Mouse (Mus musculus): ENCODE results near the gene Stk10. TPM values are rescaled to one million over a fixed set of nuclear protein-coding genes. Genes with fewer than 3 reads are reported as not detected.

The Stk10 gene
- polyA plus RNA-seq, 1 experiment from 2014 or later = 1.6 TPM

DNA sequence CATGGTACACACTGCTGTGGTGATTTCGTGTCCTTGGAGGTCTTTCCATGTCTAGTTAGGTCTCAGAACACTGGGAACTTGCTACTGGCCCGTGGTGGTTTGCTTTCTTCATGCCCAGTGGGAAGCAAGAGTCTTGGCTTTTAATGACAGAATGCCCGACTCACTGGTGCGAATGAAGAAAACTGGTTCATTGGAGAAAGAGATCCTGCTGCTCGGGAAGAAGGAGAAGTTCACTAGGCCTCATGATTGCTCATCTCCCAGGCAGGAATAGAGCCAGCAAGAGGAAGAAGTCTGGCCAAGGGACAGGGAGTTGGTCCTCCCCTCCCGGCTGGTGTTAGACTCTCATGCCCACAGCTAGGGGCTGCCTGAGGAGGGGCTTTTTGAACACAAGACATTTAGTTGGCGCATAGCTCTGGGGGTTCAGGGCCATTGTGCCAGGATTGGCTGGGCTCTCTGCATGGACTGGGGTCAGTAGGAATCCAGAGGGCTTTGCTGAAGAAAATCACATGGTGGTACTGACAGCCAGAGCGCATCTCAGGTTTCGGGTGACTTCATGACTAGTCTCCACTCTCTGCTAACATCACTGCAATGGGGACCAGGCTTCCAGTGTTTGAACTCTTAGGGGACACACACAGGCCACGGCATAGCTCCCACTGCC is 23.4 kb downstream of the Stk10 start:
- H3K4me1 ChIP-seq (ENCODE audit: control insufficient read depth, insufficient read depth, low read length) = peaks cover 30% of the 10 kb centered on the region
- no peak overlapping the region for H3K4me2 ChIP-seq
- no peak overlapping the region for H3K9ac ChIP-seq (ENCODE audit: low read depth, low read length)
- H3K36me3 ChIP-seq (ENCODE audit: control insufficient read depth, insufficient read depth, low read length) = no peaks in the 10 kb centered on the region
- WGBS (ENCODE audit: insufficient replicate concordance) = 78% methylated on average over 10 of the region's 10 CpGs
- H3K27ac ChIP-seq (ENCODE audit: low read depth, low read length) = no peak overlapping the region
- H3K4me3 ChIP-seq (ENCODE audit: low read depth, low read length) = no peak overlapping the region
- H3K9me3 ChIP-seq (replicated peaks; ENCODE audit: control insufficient read depth, low read length) = no peaks in the 10 kb centered on the region
- no peaks in the 10 kb centered on the region for H3K27me3 ChIP-seq (ENCODE audit: control insufficient read depth, insufficient read depth, low read length)
- no peak for ATAC-seq (replicated peaks; ENCODE audit: insufficient number of reproducible peaks, low FRiP score, low TSS enrichment)

DNA sequence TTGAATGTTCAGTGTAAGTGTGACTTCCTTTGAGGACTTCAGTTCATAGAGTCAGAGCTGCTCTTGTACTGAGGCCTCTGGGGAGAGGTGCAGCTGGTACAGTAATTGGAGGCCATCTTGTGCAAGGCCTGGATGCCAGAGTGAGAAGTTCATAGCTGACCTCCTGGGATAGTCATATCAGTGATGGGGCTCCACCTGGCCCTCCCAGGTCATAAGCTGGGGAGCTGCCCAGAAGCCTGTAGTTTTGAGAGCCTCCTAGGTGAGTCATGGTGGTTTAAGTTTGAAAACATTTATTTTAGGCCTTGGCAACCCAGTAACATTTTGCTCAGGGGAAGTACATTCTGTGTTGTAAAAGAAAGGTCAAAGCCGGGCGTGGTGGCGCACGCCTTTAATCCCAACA is 24.9 kb downstream of the Stk10 start:
- ATAC-seq (replicated peaks; ENCODE audit: insufficient number of reproducible peaks, low FRiP score, low TSS enrichment) = no peak
- Histone ChIP-seq H3K4me3 (ENCODE audit: low read depth, low read length) (no peak overlapping the region), H3K4me2 (no peak overlapping the region), H3K36me3 (ENCODE audit: control insufficient read depth, insufficient read depth, low read length) (no peaks in the 10 kb centered on the region), H3K27ac (ENCODE audit: low read depth, low read length) (no peak overlapping the region), H3K4me1 (ENCODE audit: control insufficient read depth, insufficient read depth, low read length) (peaks cover 25% of the 10 kb centered on the region), H3K9ac (ENCODE audit: low read depth, low read length) (no peak overlapping the region), H3K9me3 (replicated peaks; ENCODE audit: control insufficient read depth, low read length) (no peaks in the 10 kb centered on the region), H3K27me3 (ENCODE audit: control insufficient read depth, insufficient read depth, low read length) (no peaks in the 10 kb centered on the region)
- WGBS (ENCODE audit: insufficient replicate concordance) = 94% methylated on average over 4 of the region's 4 CpGs

DNA sequence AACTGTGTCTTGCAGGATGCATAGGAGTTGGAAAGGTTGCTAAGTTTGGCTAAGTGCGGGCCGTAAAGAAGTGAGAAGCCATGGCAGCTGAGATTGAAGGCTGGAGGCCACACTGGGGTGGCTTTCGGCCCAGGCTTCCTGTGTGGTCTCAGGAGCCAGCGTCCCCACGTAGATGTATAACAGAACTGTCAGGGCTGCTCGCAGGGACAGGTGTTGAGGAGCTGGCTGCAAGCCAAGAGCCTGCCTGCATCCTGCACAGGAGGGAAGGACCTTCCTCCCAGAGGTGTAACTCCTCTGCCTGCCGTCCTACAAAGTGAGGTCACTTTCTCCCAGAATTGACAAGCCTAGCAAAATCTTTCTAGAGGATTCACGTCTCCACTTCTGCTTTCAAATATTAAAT is 25.6 kb downstream of the Stk10 start:
- no peak overlapping the region for H3K4me3 ChIP-seq (ENCODE audit: low read depth, low read length)

DNA sequence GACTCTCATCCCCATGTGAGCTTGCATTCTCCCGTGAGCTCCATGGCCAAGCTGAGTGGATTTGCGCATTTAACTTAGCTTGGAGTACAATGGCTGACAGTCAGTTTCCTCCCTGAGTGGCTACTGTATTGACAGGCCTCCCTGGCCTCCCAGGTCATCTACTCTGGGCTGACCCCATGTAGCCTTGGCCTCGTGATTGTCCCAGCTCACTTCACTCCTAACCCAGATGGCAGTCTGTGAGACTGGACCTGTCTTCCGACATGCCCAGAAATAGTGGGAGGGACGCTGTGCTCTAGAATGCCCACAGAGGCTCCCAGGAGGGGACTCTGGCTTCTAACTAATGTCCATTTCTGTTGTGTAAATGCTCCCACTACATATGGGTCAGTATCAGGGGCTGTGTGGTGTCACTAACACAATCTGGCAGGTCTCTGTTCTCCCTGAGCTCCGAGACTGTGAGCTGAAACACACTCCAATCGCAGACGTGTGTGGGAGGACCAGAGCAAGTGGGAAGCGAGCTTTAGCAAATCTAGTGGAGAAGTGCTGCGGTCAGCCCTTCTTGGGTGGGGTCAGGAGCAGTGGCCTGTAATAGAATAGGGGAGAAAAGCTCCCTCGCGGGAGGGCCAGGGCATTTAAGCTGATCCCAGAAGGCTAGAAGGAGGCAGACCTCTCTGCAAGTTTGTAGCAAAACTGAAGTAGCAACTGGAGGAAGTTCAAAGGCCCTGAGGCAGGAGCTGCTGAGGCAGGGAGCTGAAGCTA is 27.1 kb downstream of the Stk10 start:
- H3K4me3 ChIP-seq (ENCODE audit: low read depth, low read length) = no peak overlapping the region

More for the DNA sequence above, 25.6 kb downstream of the Stk10 start:
- no peak for ATAC-seq (replicated peaks; ENCODE audit: insufficient number of reproducible peaks, low FRiP score, low TSS enrichment)
- no peaks in the 10 kb centered on the region for H3K27me3 ChIP-seq (ENCODE audit: control insufficient read depth, insufficient read depth, low read length)
- H3K36me3 ChIP-seq (ENCODE audit: control insufficient read depth, insufficient read depth, low read length) = no peaks in the 10 kb centered on the region
- no peak overlapping the region for H3K4me2 ChIP-seq
- no peak overlapping the region for H3K27ac ChIP-seq (ENCODE audit: low read depth, low read length)
- peaks cover 19% of the 10 kb centered on the region for H3K4me1 ChIP-seq (ENCODE audit: control insufficient read depth, insufficient read depth, low read length)
- no peaks in the 10 kb centered on the region for H3K9me3 ChIP-seq (replicated peaks; ENCODE audit: control insufficient read depth, low read length)
- H3K9ac ChIP-seq (ENCODE audit: low read depth, low read length) = no peak overlapping the region
- 51% methylated on average over 8 of the region's 8 CpGs for WGBS (ENCODE audit: insufficient replicate concordance)

DNA sequence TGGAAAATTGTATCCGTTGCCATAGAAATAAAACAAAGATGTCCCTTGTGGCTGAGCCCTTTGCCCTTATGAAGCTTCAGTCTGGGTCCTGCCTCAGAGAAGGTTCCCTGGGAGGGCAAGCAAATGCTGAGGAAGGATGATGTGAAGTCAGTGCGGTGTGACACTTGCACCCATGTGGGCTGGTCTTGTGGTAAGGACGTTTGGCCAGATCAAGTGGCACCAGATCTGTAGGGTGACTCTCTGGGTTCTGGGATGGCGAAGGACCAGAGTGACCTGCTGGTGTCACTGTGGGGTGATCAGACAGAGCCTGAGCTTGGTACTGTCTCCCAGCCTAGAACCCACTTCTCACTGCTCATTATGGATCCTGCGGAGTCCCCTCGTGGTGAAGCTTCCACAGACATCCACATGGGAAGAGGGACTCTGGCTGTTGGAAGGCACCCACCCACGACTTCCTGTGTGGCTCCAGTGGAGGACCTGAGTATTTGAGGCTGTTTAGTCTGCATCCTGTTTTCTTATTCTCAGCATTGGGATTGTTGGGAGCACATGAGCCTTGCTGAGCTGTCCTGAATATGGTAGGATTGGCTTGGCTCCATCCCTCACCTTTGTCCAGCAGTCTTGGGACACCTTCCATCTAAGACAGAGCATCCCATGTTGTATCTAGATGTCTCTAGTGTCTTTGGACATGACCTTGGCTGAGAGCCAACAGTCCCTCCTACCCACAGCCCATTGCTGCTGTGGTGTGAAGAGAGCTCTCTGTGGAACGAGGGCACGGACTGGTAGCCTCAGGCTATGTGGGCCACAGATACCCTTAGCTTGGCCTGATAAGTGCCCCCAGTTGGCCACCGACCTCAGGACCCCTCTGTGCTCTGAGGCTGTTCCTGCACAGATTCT is 28.6 kb downstream of the Stk10 start:
- no peak overlapping the region for H3K9ac ChIP-seq (ENCODE audit: low read depth, low read length)
- H3K9me3 ChIP-seq (replicated peaks; ENCODE audit: control insufficient read depth, low read length) = no peaks in the 10 kb centered on the region
- H3K4me1 ChIP-seq (ENCODE audit: control insufficient read depth, insufficient read depth, low read length) = peaks cover 11% of the 10 kb centered on the region
- H3K27me3 ChIP-seq (ENCODE audit: control insufficient read depth, insufficient read depth, low read length) = no peaks in the 10 kb centered on the region
- H3K4me2 ChIP-seq = no peak overlapping the region
- no peaks in the 10 kb centered on the region for H3K36me3 ChIP-seq (ENCODE audit: control insufficient read depth, insufficient read depth, low read length)
- no peak overlapping the region for H3K27ac ChIP-seq (ENCODE audit: low read depth, low read length)
- ATAC-seq (replicated peaks; ENCODE audit: insufficient number of reproducible peaks, low FRiP score, low TSS enrichment) = no peak
- H3K4me3 ChIP-seq (ENCODE audit: low read depth, low read length) = no peak overlapping the region
- 73% methylated on average over 10 of the region's 10 CpGs for WGBS (ENCODE audit: insufficient replicate concordance)

More for the DNA sequence above, 27.1 kb downstream of the Stk10 start:
- no peak for ATAC-seq (replicated peaks; ENCODE audit: insufficient number of reproducible peaks, low FRiP score, low TSS enrichment)
- H3K9me3 ChIP-seq (replicated peaks; ENCODE audit: control insufficient read depth, low read length) = no peaks in the 10 kb centered on the region
- H3K4me1 ChIP-seq (ENCODE audit: control insufficient read depth, insufficient read depth, low read length) = peaks cover 10% of the 10 kb centered on the region
- H3K4me2 ChIP-seq = no peak overlapping the region
- no peaks in the 10 kb centered on the region for H3K36me3 ChIP-seq (ENCODE audit: control insufficient read depth, insufficient read depth, low read length)
- no peaks in the 10 kb centered on the region for H3K27me3 ChIP-seq (ENCODE audit: control insufficient read depth, insufficient read depth, low read length)
- no peak overlapping the region for H3K27ac ChIP-seq (ENCODE audit: low read depth, low read length)
- WGBS (ENCODE audit: insufficient replicate concordance) = 81% methylated on average over 12 of the region's 12 CpGs
- H3K9ac ChIP-seq (ENCODE audit: low read depth, low read length) = no peak overlapping the region

DNA sequence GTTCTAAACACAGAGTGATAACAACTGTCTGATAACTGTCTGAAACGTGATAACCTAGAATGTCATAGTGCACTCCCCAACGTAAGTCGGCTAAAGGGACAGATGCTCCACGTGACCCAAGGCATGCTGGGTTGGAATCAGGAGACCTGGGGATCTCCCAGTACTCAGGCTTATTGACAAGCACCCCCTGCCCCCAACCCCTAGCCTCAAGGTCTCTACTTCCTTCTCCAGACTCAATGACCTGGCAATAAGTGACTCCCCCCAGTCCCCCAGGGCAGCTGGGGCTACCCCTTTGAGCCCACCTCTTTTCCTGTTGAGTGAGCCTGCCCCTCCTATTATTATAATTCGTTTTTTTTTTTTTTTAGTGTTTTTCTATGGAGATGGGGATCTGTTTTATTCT is 29.6 kb downstream of the Stk10 start:
- Histone ChIP-seq H3K4me1 (ENCODE audit: control insufficient read depth, insufficient read depth, low read length) (peaks cover 14% of the 10 kb centered on the region), H3K4me3 (ENCODE audit: low read depth, low read length) (no peak overlapping the region), H3K36me3 (ENCODE audit: control insufficient read depth, insufficient read depth, low read length) (no peaks in the 10 kb centered on the region), H3K27ac (ENCODE audit: low read depth, low read length) (no peak overlapping the region), H3K4me2 (no peak overlapping the region), H3K9ac (ENCODE audit: low read depth, low read length) (no peak overlapping the region), H3K9me3 (replicated peaks; ENCODE audit: control insufficient read depth, low read length) (no peaks in the 10 kb centered on the region), H3K27me3 (ENCODE audit: control insufficient read depth, insufficient read depth, low read length) (no peaks in the 10 kb centered on the region)
- ATAC-seq (replicated peaks; ENCODE audit: insufficient number of reproducible peaks, low FRiP score, low TSS enrichment) = no peak
- 47% methylated on average over 5 of the region's 5 CpGs for WGBS (ENCODE audit: insufficient replicate concordance)

DNA sequence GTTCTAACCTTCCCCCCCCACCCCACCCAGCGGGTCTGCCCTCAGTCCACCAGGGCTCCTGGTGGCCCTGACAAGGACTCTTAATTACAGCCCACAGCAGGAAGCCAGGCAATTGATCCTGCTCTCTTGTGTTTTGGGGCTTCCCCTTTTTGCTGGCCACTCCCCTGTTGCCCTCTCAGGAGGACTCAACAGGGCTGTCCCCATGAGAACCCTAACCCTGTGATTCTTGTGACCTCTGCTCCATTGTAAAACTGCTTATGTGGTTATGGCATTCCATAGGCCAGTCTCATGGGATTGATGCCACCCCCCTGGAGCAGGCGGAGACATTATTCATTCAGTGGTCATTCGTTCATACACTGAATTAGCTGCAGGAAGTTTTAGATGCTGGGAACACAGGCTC is 30.6 kb downstream of the Stk10 start:
- Histone ChIP-seq H3K4me2 (no peak overlapping the region), H3K9ac (ENCODE audit: low read depth, low read length) (no peak overlapping the region), H3K9me3 (replicated peaks; ENCODE audit: control insufficient read depth, low read length) (no peaks in the 10 kb centered on the region), H3K27me3 (ENCODE audit: control insufficient read depth, insufficient read depth, low read length) (no peaks in the 10 kb centered on the region), H3K4me1 (ENCODE audit: control insufficient read depth, insufficient read depth, low read length) (peaks cover 14% of the 10 kb centered on the region), H3K27ac (ENCODE audit: low read depth, low read length) (no peak overlapping the region), H3K4me3 (ENCODE audit: low read depth, low read length) (no peak overlapping the region), H3K36me3 (ENCODE audit: control insufficient read depth, insufficient read depth, low read length) (no peaks in the 10 kb centered on the region)
- WGBS (ENCODE audit: insufficient replicate concordance) = 84% methylated on average over 3 of the region's 3 CpGs
- ATAC-seq (replicated peaks; ENCODE audit: insufficient number of reproducible peaks, low FRiP score, low TSS enrichment) = no peak

DNA sequence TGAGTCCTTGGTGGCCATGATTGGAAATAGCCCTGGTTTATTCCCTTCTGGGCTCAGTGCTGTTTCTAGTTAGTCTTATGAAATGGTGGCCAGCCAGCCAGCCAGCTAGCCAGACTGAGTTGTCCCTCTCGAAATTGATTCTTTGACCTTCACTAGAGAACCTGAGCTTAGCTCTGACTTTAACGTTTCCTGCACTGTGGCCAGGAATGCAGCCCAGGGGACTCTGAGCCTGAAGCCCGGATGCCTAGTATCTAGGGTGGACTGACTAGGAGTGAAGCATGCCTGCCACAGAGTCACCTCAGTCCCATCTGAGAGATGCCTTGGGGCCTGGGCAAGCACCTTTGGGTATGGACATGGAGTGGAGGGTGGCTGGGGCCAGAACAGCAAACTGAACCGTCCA is 31.5 kb downstream of the Stk10 start:
- Histone ChIP-seq H3K27ac (ENCODE audit: low read depth, low read length) (no peak overlapping the region), H3K4me2 (no peak overlapping the region), H3K4me3 (ENCODE audit: low read depth, low read length) (no peak overlapping the region), H3K27me3 (ENCODE audit: control insufficient read depth, insufficient read depth, low read length) (no peaks in the 10 kb centered on the region), H3K36me3 (ENCODE audit: control insufficient read depth, insufficient read depth, low read length) (no peaks in the 10 kb centered on the region), H3K4me1 (ENCODE audit: control insufficient read depth, insufficient read depth, low read length) (peaks cover 14% of the 10 kb centered on the region), H3K9ac (ENCODE audit: low read depth, low read length) (no peak overlapping the region), H3K9me3 (replicated peaks; ENCODE audit: control insufficient read depth, low read length) (no peaks in the 10 kb centered on the region)
- ATAC-seq (replicated peaks; ENCODE audit: insufficient number of reproducible peaks, low FRiP score, low TSS enrichment) = no peak
- 41% methylated on average over 4 of the region's 4 CpGs for WGBS (ENCODE audit: insufficient replicate concordance)
